Mouse (Mus musculus): Measurements from ENCODE around the gene Zfp14. TPM values are rescaled to one million over a fixed set of nuclear protein-coding genes. Genes with fewer than 3 reads are reported as not detected.

Zfp14 gene
- polyA plus RNA-seq, 1 experiment from 2014 or later = 0.53 TPM

DNA sequence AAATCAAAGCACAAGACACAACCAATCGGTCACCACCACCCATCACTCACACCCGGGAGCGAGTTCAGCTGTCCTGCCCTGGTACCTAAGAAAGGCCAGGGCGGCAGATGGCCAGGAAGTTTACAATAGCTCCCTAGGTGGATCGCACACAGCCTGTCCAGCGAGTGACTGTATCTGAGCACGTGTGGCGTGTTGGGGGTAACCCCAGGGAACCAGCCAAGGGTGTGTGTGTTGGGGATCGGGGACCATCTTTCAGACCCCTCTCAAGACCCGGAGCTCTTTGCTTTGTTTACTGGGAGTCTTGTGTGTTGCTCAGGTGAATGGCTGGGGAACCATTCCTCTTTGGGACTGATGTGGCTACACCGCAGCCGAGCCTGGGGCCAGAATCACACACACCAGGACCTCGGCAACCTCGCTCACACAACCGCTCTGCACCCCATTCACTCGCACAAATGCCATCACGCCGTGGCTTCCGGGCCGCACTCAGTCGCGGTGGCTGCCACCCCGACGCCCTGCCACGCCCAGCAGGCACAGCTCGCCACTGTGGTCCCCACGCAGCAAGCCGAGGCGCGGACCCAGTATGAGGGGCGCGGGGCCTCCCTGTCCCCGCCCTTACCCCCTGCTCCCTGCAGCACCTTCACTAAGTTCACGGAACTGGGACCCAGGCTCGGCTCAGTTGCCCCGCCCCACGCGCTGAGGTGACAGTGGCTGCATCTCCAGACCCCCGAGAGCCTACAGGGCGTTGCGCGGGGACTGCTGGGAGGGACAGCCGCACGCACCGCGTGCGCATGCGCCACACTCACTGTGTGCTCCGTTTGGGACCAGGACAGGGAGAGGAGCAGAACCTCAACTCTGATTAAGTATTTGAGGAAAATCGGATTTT lies 21.2 kb upstream of the Zfp14 start, which contains the start of gene Zfp82:
TSS of gene Zfp82 (minus strand) at position 755 of the 883 bp plus-strand sequence.
- Histone ChIP-seq H3K27ac (replicated peaks) (peak within 1 kb of the TSS; percentile 75), H3K4me3 (replicated peaks) (peak within 1 kb of the TSS; percentile 83), H3K4me2 (peak within 1 kb of the TSS; percentile 97), H3K9ac (peak within 1 kb of the TSS; percentile 68), H3K4me1 (replicated peaks) (peaks cover 18% of the 10 kb centered on the region), H3K27me3 (no peaks in the 10 kb centered on the region), H3K9me3 (replicated peaks) (no peaks in the 10 kb centered on the region), H3K36me3 (replicated peaks) (no peaks in the 10 kb centered on the region)
- 1% methylated on average over 50 of the region's 50 CpGs for WGBS (ENCODE audit: insufficient replicate concordance)
- ATAC-seq (ENCODE audit: insufficient read depth) = peak; percentile 93

DNA sequence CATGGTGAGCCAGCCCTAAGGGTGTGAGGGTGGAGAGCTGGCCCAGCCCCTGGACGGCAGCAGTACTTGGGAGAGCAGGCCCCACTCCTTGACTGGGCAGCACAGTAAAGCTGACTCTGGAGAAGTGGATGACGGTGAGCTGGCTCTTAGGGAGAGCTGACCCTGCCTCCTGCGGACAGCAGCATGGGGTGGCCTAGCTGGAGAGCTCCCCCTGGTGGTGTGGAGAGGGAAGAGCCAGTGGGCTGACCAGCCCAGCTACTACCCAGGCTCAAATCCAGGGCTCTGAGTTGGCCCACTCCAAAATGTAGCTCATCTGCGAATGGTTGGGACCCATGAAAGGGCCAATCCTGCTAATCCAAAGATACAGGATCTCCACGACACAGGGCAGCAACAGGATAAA lies 13.4 kb upstream of the Zfp14 start:
- Histone ChIP-seq H3K9ac (no peak overlapping the region), H3K27me3 (no peaks in the 10 kb centered on the region)
- WGBS (ENCODE audit: insufficient replicate concordance) = 75% methylated on average over 5 of the region's 5 CpGs

GRCm38 (mm10) chr7:30062478-30062877 lies 11.3 kb upstream of the Zfp14 start:
- no peak for ATAC-seq (ENCODE audit: insufficient read depth)
- H3K36me3 ChIP-seq (replicated peaks) = peaks cover 4% of the 10 kb centered on the region; the same call in 1 of the 2 replicates
- no peaks in the 10 kb centered on the region for H3K4me1 ChIP-seq (replicated peaks)
- H3K27ac ChIP-seq (replicated peaks) = no peak overlapping the region
- H3K27me3 ChIP-seq = no peaks in the 10 kb centered on the region
- no peak overlapping the region for H3K4me3 ChIP-seq (replicated peaks)
- no peak overlapping the region for H3K4me2 ChIP-seq
- 72% methylated on average over 5 of the region's 5 CpGs for WGBS (ENCODE audit: insufficient replicate concordance)
- H3K9ac ChIP-seq = no peak overlapping the region
- no peaks in the 10 kb centered on the region for H3K9me3 ChIP-seq (replicated peaks)

More for the DNA sequence above, 13.4 kb upstream of the Zfp14 start:
- no peaks in the 10 kb centered on the region for H3K4me1 ChIP-seq (replicated peaks)
- no peak overlapping the region for H3K4me3 ChIP-seq (replicated peaks)
- no peak for ATAC-seq (ENCODE audit: insufficient read depth)
- peaks cover 4% of the 10 kb centered on the region; the same call in 1 of the 2 replicates for H3K36me3 ChIP-seq (replicated peaks)
- H3K27ac ChIP-seq (replicated peaks) = no peak overlapping the region
- H3K4me2 ChIP-seq = no peak overlapping the region
- no peaks in the 10 kb centered on the region for H3K9me3 ChIP-seq (replicated peaks)

GRCm38 (mm10) chr7:30060341-30060740 lies 9.2 kb upstream of the Zfp14 start:
- 76% methylated on average over 6 of the region's 6 CpGs for WGBS (ENCODE audit: insufficient replicate concordance)
- no peak overlapping the region for H3K9ac ChIP-seq
- no peaks in the 10 kb centered on the region for H3K4me1 ChIP-seq (replicated peaks)
- no peak overlapping the region for H3K4me3 ChIP-seq (replicated peaks)
- ATAC-seq (ENCODE audit: insufficient read depth) = no peak
- H3K27ac ChIP-seq (replicated peaks) = no peak overlapping the region
- no peaks in the 10 kb centered on the region for H3K9me3 ChIP-seq (replicated peaks)
- H3K27me3 ChIP-seq = no peaks in the 10 kb centered on the region
- no peak overlapping the region for H3K4me2 ChIP-seq
- peaks cover 12% of the 10 kb centered on the region for H3K36me3 ChIP-seq (replicated peaks)

DNA sequence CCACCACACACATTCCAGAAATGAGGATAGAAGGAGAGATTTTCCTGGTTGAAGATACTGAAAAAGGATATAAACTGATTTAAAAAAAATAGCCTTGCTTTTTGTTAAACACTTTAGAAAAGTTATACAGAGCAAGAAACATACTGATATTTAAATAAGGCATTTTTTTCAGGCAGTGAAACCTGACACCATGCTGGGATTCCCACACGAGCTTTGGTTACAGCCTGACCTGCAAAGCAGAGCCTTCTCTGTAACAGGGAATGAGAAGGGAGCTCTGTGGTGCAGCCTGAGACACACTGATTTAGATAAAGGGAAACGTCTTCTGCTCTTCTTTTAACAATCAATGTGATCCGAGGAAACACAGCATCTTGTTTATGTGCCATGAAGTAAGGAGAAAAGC lies 2.4 kb upstream of the Zfp14 start:
- Histone ChIP-seq H3K9ac (no peak overlapping the region), H3K9me3 (replicated peaks) (no peaks in the 10 kb centered on the region), H3K4me2 (no peak overlapping the region), H3K36me3 (replicated peaks) (peaks cover 12% of the 10 kb centered on the region), H3K4me3 (replicated peaks) (no peak overlapping the region), H3K27me3 (no peaks in the 10 kb centered on the region), H3K27ac (replicated peaks) (no peak overlapping the region), H3K4me1 (replicated peaks) (peaks cover 16% of the 10 kb centered on the region)
- WGBS (ENCODE audit: insufficient replicate concordance) = 12% methylated on average over 3 of the region's 3 CpGs
- ATAC-seq (ENCODE audit: insufficient read depth) = no peak

- Histone ChIP-seq H3K9ac (no peak overlapping the region), H3K36me3 (replicated peaks) (no peaks in the 10 kb centered on the region), H3K4me1 (replicated peaks) (peaks cover 16% of the 10 kb centered on the region), H3K27ac (replicated peaks) (no peak overlapping the region), H3K4me3 (replicated peaks) (no peak overlapping the region), H3K9me3 (replicated peaks) (no peaks in the 10 kb centered on the region), H3K27me3 (no peaks in the 10 kb centered on the region), H3K4me2 (no peak overlapping the region)
- 77% methylated on average over 4 of the region's 4 CpGs for WGBS (ENCODE audit: insufficient replicate concordance)
- ATAC-seq (ENCODE audit: insufficient read depth) = no peak
These were observed 3.1 kb downstream of the Zfp14 start for GRCm38 (mm10) chr7:30048126-30048525.

DNA sequence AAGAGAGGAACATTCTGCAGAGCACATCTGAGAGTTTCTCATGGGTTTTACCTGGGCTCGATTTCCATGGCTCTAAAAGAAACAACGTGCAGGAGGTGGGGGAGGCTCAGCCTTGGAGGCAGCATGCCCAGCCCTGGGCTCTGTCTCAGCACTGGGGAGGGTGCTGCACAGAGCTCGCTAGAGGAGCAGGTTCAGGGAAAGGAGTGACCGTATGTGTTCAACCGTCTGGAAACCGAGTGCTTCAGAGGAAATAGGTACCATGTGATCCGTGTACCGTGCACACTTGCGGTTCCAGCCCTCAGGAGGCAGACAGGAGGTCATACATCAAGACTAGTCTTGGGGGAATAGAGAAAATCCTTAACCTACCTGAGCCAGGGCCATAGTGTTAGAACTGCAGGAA lies 6.8 kb downstream of the Zfp14 start:
- 48% methylated on average over 9 of the region's 9 CpGs for WGBS (ENCODE audit: insufficient replicate concordance)
- ATAC-seq (ENCODE audit: insufficient read depth) = no peak
- no peak overlapping the region for H3K9ac ChIP-seq
- no peaks in the 10 kb centered on the region for H3K4me1 ChIP-seq (replicated peaks)
- H3K9me3 ChIP-seq (replicated peaks) = no peaks in the 10 kb centered on the region
- no peaks in the 10 kb centered on the region for H3K27me3 ChIP-seq
- no peaks in the 10 kb centered on the region for H3K36me3 ChIP-seq (replicated peaks)
- H3K4me2 ChIP-seq = no peak overlapping the region
- no peak overlapping the region for H3K4me3 ChIP-seq (replicated peaks)
- H3K27ac ChIP-seq (replicated peaks) = no peak overlapping the region

DNA sequence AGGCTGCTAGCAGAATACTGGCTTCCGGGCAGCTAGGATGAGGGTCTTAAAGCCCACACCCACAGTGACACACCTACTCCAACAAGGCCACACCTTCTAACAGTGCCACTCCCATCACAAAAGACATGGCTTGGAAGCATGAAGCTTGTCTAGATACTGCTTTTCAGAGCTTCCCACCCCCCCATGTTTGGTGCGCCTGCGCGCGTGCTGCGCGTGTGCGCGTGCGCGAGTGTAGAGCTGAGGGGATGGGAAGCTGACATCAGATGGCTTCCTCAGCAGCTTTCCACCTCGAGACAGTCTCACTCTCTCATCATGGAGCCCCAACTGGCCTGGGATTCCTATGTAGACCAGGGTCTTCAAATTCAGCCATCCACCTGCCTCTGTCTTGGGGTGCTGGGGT lies 16.8 kb downstream of the Zfp14 start:
- Histone ChIP-seq H3K4me3 (replicated peaks) (no peak overlapping the region), H3K36me3 (replicated peaks) (no peaks in the 10 kb centered on the region), H3K4me1 (replicated peaks) (no peaks in the 10 kb centered on the region), H3K27ac (replicated peaks) (no peak overlapping the region), H3K9me3 (replicated peaks) (no peaks in the 10 kb centered on the region), H3K27me3 (no peaks in the 10 kb centered on the region), H3K4me2 (no peak overlapping the region), H3K9ac (no peak overlapping the region)
- no peak for ATAC-seq (ENCODE audit: insufficient read depth)
- 84% methylated on average over 12 of the region's 12 CpGs for WGBS (ENCODE audit: insufficient replicate concordance)

- no peaks in the 10 kb centered on the region for H3K27me3 ChIP-seq
- no peak overlapping the region for H3K4me2 ChIP-seq
- 0 out of 2 replicates have a peak, but pooled peaks cover 6% of the 10 kb centered on the region for H3K36me3 ChIP-seq (replicated peaks)
- no peaks in the 10 kb centered on the region for H3K9me3 ChIP-seq (replicated peaks)
- H3K27ac ChIP-seq (replicated peaks) = no peak overlapping the region
- no peak overlapping the region for H3K4me3 ChIP-seq (replicated peaks)
- no peaks in the 10 kb centered on the region for H3K4me1 ChIP-seq (replicated peaks)
- no peak for ATAC-seq (ENCODE audit: insufficient read depth)
- H3K9ac ChIP-seq = no peak overlapping the region
- WGBS (ENCODE audit: insufficient replicate concordance) = 69% methylated on average over 3 of the region's 3 CpGs
These were observed 19.8 kb downstream of the Zfp14 start for GRCm38 (mm10) chr7:30031379-30031778.

GRCm38 (mm10) chr7:30030677-30031076 lies 20.5 kb downstream of the Zfp14 start:
- Histone ChIP-seq H3K4me2 (no peak overlapping the region), H3K9ac (no peak overlapping the region), H3K27ac (replicated peaks) (no peak overlapping the region), H3K27me3 (no peaks in the 10 kb centered on the region), H3K4me1 (replicated peaks) (no peaks in the 10 kb centered on the region), H3K4me3 (replicated peaks) (no peak overlapping the region), H3K9me3 (replicated peaks) (no peaks in the 10 kb centered on the region), H3K36me3 (replicated peaks) (0 out of 2 replicates have a peak, but pooled peaks cover 6% of the 10 kb centered on the region)
- ATAC-seq (ENCODE audit: insufficient read depth) = no peak
- 37% methylated on average over 6 of the region's 6 CpGs for WGBS (ENCODE audit: insufficient replicate concordance)

- ATAC-seq (ENCODE audit: insufficient read depth) = no peak
- Histone ChIP-seq H3K9me3 (replicated peaks) (no peaks in the 10 kb centered on the region), H3K9ac (no peak overlapping the region), H3K27me3 (no peaks in the 10 kb centered on the region), H3K4me1 (replicated peaks) (peaks cover 3% of the 10 kb centered on the region; the same call in 1 of the 2 replicates), H3K4me2 (no peak overlapping the region), H3K27ac (replicated peaks) (no peak overlapping the region), H3K4me3 (replicated peaks) (no peak overlapping the region), H3K36me3 (replicated peaks) (peaks cover 19% of the 10 kb centered on the region)
- 71% methylated on average over 3 of the region's 3 CpGs for WGBS (ENCODE audit: insufficient replicate concordance)
These were observed 22.6 kb downstream of the Zfp14 start for GRCm38 (mm10) chr7:30028572-30028971.

Measured in liver, embryonic 15.5 days (tissue).